Mouse (Mus musculus) MN1 (cell line): ENCODE measurements around the gene Itpripl1.
"Not testable (repeated sequence)": the region's sequence is repeated elsewhere in the genome, so short reads cannot be mapped to it uniquely, and the experiment has no call there.

Experiments
- DNase-seq: peaks from one replicate; pipeline ENCODE4 v3.0.0-alpha.2; 2016; ENCODE audit warnings: low spot score

The Itpripl1 gene

GRCm38 (mm10) chr2:127090151-127090550, 53.1 kb downstream of the Itpripl1 start:
- not testable (repeated sequence) for DNase-seq
